Mouse (Mus musculus) heart, adult 11 months (tissue): ENCODE measurements around the gene Limch1.

Source experiments
- DNase-seq: peaks from one replicate; pipeline ENCODE4 v3.0.0; 2022

The Limch1 gene

DNA sequence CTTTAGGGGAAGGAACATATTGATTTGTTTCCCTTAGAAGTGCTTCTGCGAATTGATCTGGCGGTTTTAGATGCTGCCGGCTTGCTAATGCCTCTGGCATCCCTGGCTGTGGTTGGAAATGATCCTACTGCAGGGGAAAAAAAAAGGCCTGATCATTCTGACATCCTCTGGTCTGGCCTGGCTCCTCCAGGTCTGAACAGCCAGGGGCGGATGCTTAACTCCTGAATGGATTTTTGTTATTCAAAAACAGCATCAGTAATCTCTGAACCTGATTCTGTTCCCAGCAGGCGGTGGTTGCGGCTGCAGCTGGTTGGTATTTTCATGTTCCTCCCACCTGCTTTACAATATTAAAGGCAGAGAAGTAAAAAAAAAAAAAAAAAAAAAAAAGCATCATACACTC is 337.5 kb downstream of the Limch1 start:
- no peak for DNase-seq

DNA sequence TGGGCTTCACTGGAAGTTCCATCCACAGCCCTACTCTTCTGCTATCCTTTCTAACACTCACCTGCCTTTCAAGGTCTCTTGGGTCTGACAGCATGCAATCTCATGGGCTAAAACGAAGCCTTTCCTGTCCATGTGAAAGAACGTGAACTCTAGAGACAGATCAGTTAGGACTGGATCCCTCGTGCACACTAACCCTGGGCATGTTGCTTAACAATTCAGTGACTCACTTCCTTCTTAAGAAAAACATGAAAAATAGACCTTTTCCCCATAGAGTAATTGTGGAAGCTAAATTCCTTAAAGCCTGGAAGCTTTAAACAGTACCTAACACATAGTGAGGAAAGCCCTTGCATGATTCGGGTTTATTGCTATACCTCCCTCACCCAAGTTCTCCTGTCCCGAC is 345.2 kb downstream of the Limch1 start:
- DNase-seq = no peak

DNA sequence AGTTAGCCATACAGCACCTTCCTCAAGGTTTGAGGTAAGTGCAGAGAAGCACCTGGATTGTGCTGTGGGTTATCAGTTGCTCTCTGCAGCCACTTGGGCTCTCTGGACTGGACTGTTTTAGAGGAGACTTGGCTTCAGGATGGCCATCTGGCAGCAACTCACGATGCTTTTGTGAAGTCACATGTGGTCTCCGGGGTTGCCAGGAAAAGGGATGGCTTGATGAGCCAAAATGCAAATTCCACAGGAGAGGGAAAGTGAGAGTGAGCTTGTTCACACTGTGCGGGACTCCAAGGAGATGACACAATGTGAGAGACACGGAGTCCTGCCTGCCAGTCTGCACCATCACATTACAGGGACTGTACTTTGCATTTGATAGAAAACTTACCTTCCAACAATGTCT is 346.1 kb downstream of the Limch1 start:
- no peak for DNase-seq

DNA sequence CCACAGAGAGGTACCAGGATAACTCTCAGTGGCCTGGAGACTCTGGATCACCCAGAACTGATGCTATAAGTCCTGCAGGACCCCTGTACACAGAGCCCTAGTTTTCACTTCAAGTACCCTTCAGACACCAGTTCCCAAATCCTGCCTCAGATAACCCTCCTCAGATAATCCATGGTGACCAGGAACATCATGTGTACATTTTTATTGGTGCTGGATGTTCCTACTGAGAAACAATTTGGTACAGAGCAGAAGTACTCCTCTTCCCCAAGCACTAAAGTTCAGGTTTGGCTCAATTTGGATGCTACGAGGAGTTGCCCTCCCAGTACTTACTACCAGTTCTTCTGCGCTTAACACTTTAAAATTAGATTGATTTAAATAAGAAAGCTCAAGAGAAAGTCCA is 348.4 kb downstream of the Limch1 start:
- no peak for DNase-seq

DNA sequence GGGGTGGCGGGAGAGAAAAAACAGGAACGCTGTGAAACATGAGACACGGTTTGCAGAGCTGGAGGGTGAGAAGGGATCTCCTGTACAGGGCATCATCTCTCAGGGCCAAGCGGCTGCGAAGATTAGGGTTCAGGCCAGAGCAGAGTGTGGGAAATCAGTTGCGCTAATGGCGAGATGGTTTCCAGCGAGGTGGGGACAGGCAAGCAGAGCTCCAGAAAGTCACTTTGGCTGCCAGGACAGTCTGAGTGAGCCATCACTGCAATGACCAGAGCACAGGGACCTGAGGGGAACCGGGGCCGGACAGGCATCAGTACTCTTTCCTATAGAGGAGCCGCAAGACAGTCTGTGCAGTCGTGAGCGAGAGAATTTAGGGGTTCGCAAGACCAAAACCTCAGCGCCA is 349.5 kb downstream of the Limch1 start:
- DNase-seq = no peak

DNA sequence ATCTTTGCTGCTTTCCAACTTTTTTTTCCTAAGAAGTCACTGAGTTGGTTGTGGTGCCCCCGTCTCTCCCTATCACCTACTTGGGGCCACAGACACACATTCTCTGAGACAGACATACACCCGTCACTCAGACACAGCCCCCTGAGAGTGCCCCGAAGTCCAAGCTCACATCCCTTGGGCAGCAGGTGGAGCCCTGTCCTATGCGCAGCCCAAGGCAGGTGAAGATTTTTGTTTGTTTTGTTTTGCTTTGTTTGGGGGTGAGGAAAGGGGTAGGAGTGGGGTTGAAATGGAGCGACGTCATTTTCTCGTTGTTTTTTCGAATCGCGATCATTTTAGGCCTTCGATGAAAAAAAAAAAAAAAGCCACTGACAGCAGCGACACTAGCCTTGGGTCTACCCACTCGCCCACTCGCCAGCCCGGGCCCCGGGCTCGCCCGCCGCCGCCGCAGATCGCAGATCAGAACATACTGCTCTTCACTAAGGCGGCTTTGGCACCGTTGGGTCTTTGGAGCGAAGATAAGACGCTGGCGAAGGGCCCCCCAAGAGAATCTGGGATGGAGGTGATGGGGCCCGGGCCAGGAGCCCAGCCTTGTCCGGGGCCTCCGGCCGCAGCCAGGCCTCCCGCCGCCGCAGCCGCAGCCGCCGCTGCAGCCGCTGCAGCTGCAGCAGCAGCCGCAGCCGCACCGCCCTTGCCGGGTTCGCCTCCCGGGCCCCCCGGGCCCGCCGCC is 350.2 kb downstream of the Limch1 start:
- DNase-seq = no peak

DNA sequence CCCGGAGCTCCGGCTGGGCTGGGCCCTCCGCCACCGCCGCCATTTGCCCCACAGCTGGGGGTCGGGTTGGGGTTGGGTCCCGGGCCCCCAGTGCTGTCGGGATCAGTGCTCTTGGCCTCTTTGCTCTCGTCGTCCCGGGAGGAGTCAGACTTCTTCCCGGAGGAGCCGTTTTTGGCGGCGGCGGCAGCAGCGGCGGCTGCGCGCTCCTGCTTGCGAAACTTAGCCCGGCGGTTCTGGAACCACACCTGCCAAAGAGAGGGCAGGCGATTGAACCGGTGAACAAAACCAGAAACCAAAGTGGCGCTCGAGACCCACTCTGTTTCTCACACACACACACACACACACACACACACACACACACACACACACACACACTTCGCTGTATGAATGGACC is 350.7 kb downstream of the Limch1 start:
- no peak for DNase-seq

DNA sequence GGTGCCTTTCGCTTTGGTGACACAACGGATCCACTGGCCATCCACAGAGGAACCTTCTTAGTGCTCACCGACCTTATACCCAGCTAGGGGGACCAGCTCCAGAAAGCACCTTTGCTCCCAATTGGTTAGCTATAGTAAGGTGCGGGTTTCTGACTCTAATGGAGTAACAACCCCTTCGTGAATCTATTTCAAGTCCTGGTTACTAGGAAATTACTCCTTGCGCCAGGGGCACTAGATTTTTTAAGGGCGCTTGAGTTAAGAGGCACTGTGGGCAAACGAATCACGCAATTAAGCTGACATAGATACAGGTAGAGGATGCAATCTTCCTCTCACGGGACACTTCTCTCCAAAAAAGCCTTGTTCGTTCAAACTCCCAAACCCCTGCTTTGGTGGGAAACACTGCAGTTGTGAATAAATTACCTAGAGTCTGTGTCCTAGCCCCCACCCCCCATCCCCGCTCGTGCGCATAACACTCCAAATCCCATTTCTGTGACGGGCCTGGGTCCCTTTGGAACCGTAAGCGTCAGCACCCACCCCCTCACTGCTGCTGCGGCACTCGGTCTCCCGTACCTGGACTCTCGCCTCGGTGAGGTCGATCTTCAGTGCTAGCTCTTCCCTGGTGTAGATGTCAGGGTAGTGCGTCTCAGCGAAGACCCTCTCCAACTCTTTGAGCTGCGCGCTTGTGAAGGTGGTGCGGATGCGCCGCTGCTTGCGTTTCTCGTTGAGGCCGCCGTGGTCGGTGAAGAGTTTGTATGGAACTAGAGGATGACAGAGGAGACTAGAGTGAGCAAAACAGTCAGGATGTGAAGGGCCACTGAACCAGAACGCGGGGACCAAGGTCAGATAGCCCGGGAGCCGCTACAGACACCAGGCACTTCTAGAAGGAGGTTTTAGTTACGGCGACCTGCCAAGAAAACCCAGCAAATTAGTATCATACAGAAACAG is 351.8 kb downstream of the Limch1 start:
- no peak for DNase-seq

DNA sequence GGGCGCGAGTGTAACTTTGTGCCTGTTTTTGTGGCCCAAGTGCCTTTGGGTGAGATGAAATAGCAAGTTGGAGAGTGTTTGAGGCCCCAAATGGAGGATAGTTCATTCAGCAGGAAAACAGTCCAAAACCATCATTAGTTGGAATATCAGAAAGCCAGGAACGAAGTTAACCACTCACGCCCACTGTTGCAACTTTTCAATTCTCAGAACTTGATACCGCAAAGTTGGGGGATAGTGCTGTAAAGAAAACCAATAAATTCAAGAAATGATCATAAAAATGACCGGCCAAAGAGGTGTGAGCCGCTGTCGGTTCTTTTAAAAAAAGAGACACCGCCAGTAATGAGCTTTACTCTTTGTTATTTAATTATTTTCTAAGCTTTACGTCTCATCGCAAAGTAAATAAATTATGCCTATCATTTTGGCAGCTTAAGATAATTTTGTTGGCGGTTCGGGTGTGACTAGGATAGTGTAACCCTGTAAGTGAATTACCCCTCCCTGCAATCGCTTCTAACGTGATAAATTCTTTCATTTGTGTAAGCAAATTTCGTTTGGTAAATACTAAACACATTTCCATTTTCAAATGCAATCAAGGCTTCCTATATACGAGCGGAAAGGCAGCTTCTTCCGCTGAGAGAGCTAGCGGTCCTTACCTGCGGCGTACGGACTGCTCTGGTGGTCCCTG is 352.6 kb downstream of the Limch1 start:
- no peak for DNase-seq

DNA sequence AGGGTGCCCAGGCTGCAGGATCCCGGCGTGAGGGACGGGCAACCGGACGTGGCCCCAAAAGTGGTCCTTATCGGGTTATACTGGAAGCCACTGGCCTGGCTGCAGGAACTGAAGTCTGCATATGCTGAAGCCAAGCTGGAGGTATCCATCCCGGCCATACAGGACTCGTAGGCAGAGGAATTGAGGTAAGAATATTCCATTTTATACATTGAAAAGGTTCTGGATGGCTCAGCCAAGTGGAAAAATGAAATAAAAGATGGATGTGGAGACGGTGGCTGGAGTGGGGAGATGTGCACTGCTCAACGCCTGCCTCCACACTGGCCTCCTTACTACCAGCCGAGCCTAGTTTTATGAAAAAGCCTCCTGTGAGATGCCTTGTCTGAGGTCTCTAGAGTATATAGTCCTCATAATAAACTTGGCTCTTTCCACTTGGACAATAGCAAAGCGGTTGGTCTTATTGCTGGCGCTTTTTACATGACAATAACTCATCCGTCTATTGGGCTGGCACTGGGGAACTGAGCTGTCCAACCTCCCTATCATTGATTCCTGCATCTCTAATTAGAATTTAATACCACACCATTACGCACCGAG is 353.2 kb downstream of the Limch1 start, which contains the start of gene Phox2b:
Gene Phox2b, minus strand, starts transcription at position 569 of the 591 bp plus-strand sequence.
- no peak for DNase-seq

DNA sequence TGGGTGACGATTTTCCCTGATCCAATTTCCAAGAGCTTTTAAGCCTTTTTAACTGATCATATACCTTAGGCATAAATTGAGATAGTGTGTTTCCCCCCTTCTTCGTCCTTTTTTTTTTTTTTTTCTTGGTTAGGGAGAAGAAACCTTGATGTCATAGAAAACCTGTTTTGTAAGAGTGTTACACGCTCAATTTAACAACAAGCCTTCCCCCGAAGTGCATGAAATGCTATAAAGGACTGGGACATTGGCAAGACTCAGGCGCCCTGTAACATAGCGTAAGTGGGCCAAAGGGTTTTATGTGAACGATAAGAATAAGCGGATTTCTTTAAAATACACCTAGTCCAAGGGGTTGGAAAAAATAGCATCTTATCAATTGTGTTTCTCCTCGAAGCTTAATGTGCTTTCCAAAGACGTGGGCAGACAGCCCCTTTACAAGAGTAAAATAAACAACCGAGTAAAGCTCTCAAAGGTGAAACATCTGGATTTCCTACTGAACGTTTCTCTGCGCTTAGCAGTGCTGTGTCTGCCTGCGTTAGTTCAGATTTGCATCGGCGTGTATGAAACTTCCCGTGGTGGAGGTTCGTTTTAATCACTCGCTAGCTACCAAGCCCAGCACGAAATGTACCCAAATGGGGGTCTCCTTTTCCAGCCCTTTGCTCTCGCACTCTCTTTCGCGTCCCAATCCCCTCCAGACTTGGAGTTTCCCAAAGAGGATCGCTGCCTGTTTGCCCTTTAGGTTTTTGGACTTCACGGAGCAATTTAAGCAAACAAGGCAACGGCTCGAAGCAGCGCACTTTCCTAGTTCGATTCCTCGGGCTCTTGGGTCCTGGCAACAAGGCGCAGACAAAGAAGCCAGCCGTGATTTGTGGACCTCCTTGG is 354.0 kb downstream of the Limch1 start:
- no peak for DNase-seq

DNA sequence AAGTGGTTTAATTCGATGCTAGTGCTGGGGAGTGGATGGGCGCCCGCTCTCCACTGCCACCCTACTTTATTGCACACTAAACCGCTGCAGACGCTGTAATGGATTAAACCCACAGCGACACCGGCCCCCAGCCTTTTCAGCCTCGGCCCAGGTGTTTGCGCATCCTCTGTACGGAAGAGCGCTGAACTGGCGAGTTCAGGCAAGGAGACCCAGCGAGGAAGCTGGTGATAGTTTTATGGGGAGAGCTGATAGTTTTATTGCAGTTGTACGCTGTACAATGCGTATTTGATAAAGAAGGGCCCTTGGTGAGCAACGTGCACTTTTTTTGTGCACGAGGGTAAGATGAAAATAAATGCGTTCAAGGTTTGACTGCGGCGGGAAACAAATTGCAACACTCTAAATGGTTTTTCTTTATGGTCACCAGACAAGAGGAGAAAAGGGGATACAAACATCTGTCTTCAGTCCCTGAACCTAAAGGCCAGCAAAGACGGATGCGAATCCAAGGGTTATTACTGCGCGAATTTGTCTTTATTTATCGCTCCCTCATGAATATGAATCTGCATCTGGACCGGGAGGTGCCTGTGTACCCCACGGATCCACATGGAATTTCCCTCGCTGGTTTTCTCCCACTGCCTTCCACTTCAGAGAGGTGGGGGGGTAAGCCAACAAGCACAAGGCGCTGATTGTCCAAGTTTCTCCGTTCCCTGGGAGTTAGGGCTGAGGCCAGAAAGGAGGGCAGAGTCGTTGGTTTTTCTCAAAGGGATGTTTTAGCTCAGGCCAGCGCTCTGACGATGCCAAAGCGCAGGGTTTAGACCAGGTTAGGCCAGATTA is 355.2 kb downstream of the Limch1 start:
- DNase-seq = no peak

DNA sequence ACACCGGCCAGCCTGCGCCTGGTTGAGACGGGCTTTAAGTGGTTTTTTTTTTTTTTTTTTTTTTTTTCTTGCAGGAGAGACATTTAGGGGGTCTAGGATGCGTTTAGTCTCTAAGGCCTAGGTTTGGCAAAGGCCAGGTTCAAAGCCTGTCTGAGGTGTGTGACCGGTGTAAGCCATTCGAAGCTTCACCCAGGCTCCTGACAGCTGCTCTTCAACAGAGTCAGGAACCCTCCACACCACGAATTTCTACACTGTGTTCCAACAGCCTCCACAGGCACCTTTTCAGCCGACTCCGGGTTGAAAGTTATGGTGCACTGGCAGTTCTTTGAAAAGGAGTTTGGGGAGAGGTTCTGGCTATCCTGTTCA is 355.8 kb downstream of the Limch1 start:
- no peak for DNase-seq

DNA sequence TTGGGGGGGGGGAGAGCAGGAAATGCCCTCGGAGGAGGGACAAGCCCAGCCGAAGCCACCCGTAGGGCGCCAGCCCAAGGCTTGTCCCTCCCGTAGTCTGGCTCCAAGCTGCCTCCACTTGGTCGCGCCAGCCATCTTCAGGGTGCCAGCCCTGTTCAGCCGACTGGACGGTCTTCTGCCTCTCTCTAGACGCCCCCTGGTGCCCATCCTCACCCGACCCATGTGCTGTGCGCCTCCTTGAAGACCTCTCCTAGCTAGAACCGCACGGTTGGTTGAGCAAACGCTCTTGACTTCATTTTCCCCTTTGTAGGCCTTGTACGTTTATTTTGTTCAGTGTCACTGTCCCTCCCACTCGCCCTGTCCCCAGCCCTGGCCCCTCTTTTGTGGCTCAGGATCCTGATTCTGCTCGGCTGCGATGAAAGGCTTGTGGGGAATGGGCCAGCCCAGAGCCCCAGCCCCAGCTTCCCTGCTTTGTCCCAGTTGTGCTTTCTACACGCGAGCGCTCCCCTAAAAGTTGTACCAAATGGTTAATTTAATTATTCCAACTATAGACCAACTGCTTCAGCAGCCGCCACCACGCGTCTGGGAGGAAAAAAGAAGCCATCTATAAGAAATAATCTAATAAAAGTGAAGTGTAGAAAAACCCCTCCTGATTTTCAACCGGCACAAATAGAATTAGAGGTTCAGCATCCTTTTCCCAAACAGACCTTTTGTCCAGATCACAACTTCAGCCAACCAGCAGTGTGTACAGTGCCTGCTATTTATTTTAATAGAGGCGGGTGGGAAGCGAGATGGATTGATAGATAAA is 356.4 kb downstream of the Limch1 start:
- DNase-seq = no peak

DNA sequence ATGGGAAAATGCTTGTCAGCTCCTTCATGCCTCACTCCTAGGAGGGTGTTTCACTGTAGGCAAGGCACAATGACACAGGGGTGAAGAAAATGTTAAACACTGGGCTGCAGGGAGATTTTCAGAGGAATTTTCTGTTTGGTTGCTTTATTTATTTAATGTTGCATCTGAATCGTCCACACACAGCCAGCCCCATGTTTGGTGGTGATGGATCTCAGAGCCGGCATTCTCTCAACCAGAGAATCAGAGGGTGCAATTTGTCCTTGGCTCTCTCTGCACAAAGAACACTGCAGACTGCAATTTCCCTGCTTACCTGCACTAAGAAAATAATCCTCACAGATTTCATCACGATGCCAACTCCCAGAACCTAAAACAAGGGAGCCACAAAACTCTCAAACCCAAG is 357.4 kb downstream of the Limch1 start:
- no peak for DNase-seq

DNA sequence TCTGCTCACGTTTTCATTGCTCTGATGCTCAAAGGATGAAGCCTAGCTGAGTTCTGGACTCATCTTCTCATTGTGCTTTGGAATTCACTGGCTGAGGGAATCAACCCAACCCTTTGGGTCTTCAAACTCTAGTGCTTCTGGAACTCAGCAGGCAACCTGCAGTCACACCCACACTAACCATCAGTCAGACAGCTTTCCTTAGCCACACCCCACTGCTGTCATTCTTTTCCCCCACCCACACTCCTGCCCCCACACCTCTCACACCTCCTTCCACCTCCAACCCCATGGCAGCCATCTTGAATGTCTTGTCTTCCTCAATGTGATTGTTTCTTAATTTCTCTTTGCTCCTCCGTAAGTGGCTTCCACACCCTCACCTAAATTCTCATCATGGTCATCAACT is 360.6 kb downstream of the Limch1 start:
- no peak for DNase-seq
